Mouse (Mus musculus) forebrain, embryonic 16.5 days (tissue): ENCODE results near the gene Kif26b. TPM values are rescaled to one million over a fixed set of nuclear protein-coding genes. Genes with fewer than 3 reads are reported as not detected.

Source experiments
- ATAC-seq: fragments of 200-750 bp; cut with Nextera tagmentation; 2 replicates; pipeline ENCODE4 v1.8.0; 2017; ENCODE audit warnings: mild to moderate bottlenecking, moderate library complexity
- H3K27ac ChIP-seq: fragments of 300-500 bp; sonication (generic); 2 replicates; pipeline ENCODE4 v1.5.1; 2014; ENCODE audit warnings: low read length, control low read depth
- H3K27me3 ChIP-seq: fragments of 300-500 bp; sonication (generic); replicated peaks from 2 replicates; pipeline ENCODE4 v1.6.1; 2014; ENCODE audit warnings: low read length; ENCODE audit not compliant: control insufficient read depth, insufficient read depth
- H3K36me3 ChIP-seq: fragments of 300-500 bp; sonication (generic); 2 replicates; pipeline ENCODE4 v1.6.1; 2014; ENCODE audit not compliant: control insufficient read depth, insufficient read depth
- H3K4me1 ChIP-seq: fragments of 300-500 bp; sonication (generic); replicated peaks from 2 replicates; pipeline ENCODE4 v1.6.1; 2014; ENCODE audit warnings: low read length; ENCODE audit not compliant: control insufficient read depth, insufficient read depth
- H3K4me2 ChIP-seq: fragments of 300-500 bp; sonication (generic); 2 replicates; pipeline ENCODE4 v1.6.1; 2014; ENCODE audit warnings: mild to moderate bottlenecking, low read length, control low read depth
- H3K4me3 ChIP-seq: fragments of 300-500 bp; sonication (generic); replicated peaks from 2 replicates; pipeline ENCODE4 v1.5.1; 2014; ENCODE audit warnings: mild to moderate bottlenecking, low read length, control low read depth
- H3K9ac ChIP-seq: fragments of 300-500 bp; sonication (generic); replicated peaks from 2 replicates; pipeline ENCODE4 v1.6.1; 2014; ENCODE audit warnings: low read depth, low read length, control low read depth
- H3K9me3 ChIP-seq: fragments of 300-500 bp; sonication (generic); 2 replicates; pipeline ENCODE4 v1.6.1; 2016; ENCODE audit warnings: low read length; ENCODE audit not compliant: control insufficient read depth
- WGBS: fragments of 180-500 bp; shearing (Covaris S2); extraction: QIAGEN DNeasy Blood & Tissue Kit; methylation state at CpG from one replicate; pipeline ENCODE4 v1.1.7; 2014; 5-methylcytosine and 5-hydroxymethylcytosine counted together
- polyA plus RNA-seq: library from polyadenylated mRNA; unstranded; fragments of >200 nt; fragmentation: Nextera tagmentation; extraction: Ambion mirVana; gene quantifications from 2 replicates; pipeline ENCODE4 v1.2.1, GENCODE M21; 2015

Kif26b gene
- polyA plus RNA-seq, 1 experiment from 2014 or later: 5.3 TPM

- Histone ChIP-seq H3K4me3 (no peak overlapping the region), H3K4me2 (no peak overlapping the region), H3K9ac (no peak overlapping the region), H3K4me1 (peaks cover 4% of the 10 kb centered on the region; the same call in 1 of the 2 replicates), H3K36me3 (no peaks in the 10 kb centered on the region), H3K9me3 (peaks cover 4% of the 10 kb centered on the region; the same call in 1 of the 2 replicates), H3K27me3 (no peaks in the 10 kb centered on the region), H3K27ac (no peak overlapping the region)
- ATAC-seq: no peak
- 67% methylated on average over 4 of the region's 4 CpGs for WGBS
Measured at GRCm38 (mm10) chr1:178573406-178574032, 44.6 kb downstream of the Kif26b start.

- WGBS: 95% methylated on average over 2 of the region's 2 CpGs
- H3K9ac ChIP-seq: no peak overlapping the region
- H3K4me3 ChIP-seq: no peak overlapping the region
- H3K4me1 ChIP-seq: peaks cover 4% of the 10 kb centered on the region; the same call in 1 of the 2 replicates
- no peak for ATAC-seq
- H3K27me3 ChIP-seq: no peaks in the 10 kb centered on the region
- no peaks in the 10 kb centered on the region for H3K36me3 ChIP-seq
- peaks cover 4% of the 10 kb centered on the region; the same call in 1 of the 2 replicates for H3K9me3 ChIP-seq
- H3K4me2 ChIP-seq: no peak overlapping the region
- no peak overlapping the region for H3K27ac ChIP-seq
Measured at GRCm38 (mm10) chr1:178575706-178576105, 46.8 kb downstream of the Kif26b start.

- peaks cover 2% of the 10 kb centered on the region; the same call in 1 of the 2 replicates for H3K4me1 ChIP-seq
- WGBS: 87% methylated on average over 3 of the region's 3 CpGs
- H3K4me3 ChIP-seq: no peak overlapping the region
- H3K9me3 ChIP-seq: peaks cover 4% of the 10 kb centered on the region; the same call in 1 of the 2 replicates
- no peak overlapping the region for H3K4me2 ChIP-seq
- no peak overlapping the region for H3K9ac ChIP-seq
- no peak for ATAC-seq
- H3K27me3 ChIP-seq: no peaks in the 10 kb centered on the region
- no peak overlapping the region for H3K27ac ChIP-seq
- no peaks in the 10 kb centered on the region for H3K36me3 ChIP-seq
Measured at GRCm38 (mm10) chr1:178576926-178577325, 48.0 kb downstream of the Kif26b start.

- no peak overlapping the region for H3K27ac ChIP-seq
- no peak for ATAC-seq
- no peak overlapping the region for H3K9ac ChIP-seq
- H3K4me3 ChIP-seq: no peak overlapping the region
- H3K4me1 ChIP-seq: no peaks in the 10 kb centered on the region
- H3K27me3 ChIP-seq: no peaks in the 10 kb centered on the region
- WGBS: 61% methylated on average over 5 of the region's 5 CpGs
- no peak overlapping the region for H3K4me2 ChIP-seq
- H3K36me3 ChIP-seq: no peaks in the 10 kb centered on the region
- H3K9me3 ChIP-seq: no peaks in the 10 kb centered on the region
Measured at GRCm38 (mm10) chr1:178585366-178586020, 56.6 kb downstream of the Kif26b start.

- no peak overlapping the region for H3K4me2 ChIP-seq
- no peaks in the 10 kb centered on the region for H3K4me1 ChIP-seq
- H3K27ac ChIP-seq: no peak overlapping the region
- WGBS: 81% methylated on average over 13 of the region's 13 CpGs
- H3K9me3 ChIP-seq: 0 out of 2 replicates have a peak, but pooled peaks cover 2% of the 10 kb centered on the region
- ATAC-seq: no peak
- no peaks in the 10 kb centered on the region for H3K27me3 ChIP-seq
- H3K4me3 ChIP-seq: no peak overlapping the region
- H3K9ac ChIP-seq: no peak overlapping the region
- no peaks in the 10 kb centered on the region for H3K36me3 ChIP-seq
Measured at GRCm38 (mm10) chr1:178590229-178591171, 61.6 kb downstream of the Kif26b start.

- Histone ChIP-seq H3K9ac (no peak overlapping the region), H3K9me3 (0 out of 2 replicates have a peak, but pooled peaks cover 4% of the 10 kb centered on the region), H3K4me2 (no peak overlapping the region), H3K4me1 (no peaks in the 10 kb centered on the region), H3K4me3 (no peak overlapping the region), H3K27ac (no peak overlapping the region), H3K36me3 (no peaks in the 10 kb centered on the region), H3K27me3 (no peaks in the 10 kb centered on the region)
- ATAC-seq: no peak
- 96% methylated on average over 3 of the region's 3 CpGs for WGBS
Measured at GRCm38 (mm10) chr1:178597113-178597512, 68.2 kb downstream of the Kif26b start.

- 90% methylated on average over 6 of the region's 6 CpGs for WGBS
- Histone ChIP-seq H3K9me3 (0 out of 2 replicates have a peak, but pooled peaks cover 4% of the 10 kb centered on the region), H3K27ac (no peak overlapping the region), H3K36me3 (no peaks in the 10 kb centered on the region), H3K4me3 (no peak overlapping the region), H3K4me1 (no peaks in the 10 kb centered on the region), H3K27me3 (no peaks in the 10 kb centered on the region), H3K9ac (no peak overlapping the region), H3K4me2 (no peak overlapping the region)
- no peak for ATAC-seq
Measured at GRCm38 (mm10) chr1:178597757-178598156, 68.8 kb downstream of the Kif26b start.

- H3K9me3 ChIP-seq: 0 out of 2 replicates have a peak, but pooled peaks cover 3% of the 10 kb centered on the region
- WGBS: 88% methylated on average over 15 of the region's 15 CpGs
- ATAC-seq: no peak
- no peak overlapping the region for H3K9ac ChIP-seq
- H3K4me2 ChIP-seq: no peak overlapping the region
- H3K36me3 ChIP-seq: no peaks in the 10 kb centered on the region
- no peak overlapping the region for H3K27ac ChIP-seq
- no peaks in the 10 kb centered on the region for H3K27me3 ChIP-seq
- H3K4me1 ChIP-seq: no peaks in the 10 kb centered on the region
- no peak overlapping the region for H3K4me3 ChIP-seq
Measured at GRCm38 (mm10) chr1:178600851-178601569, 72.1 kb downstream of the Kif26b start.
